8 mouse cellular contexts compared by ENCODE assay signal in genomic region chr8:84236998-84237473, GRCm38 (mm10). TPM values are rescaled to one million over a fixed set of nuclear protein-coding genes. Genes with fewer than 3 reads are reported as not detected.
DNase-seq lines count a peak whose midpoint lies in the region; ATAC-seq lines count a peak whose summit lies in the region.

Gene Zswim4, minus strand, starts transcription at chr8:84237055.

- H3K4me3 ChIP-seq in hindbrain, embryonic 11.5 days (ENCODE audit: low read depth, low read length), result peak within 1 kb of the TSS; percentile 97

- under 1% methylated on average over 35 of the region's 35 CpGs for WGBS in hindbrain, embryonic 11.5 days

- peak within 1 kb of the TSS; percentile 79 for H3K27ac ChIP-seq in hindbrain, embryonic 11.5 days (ENCODE audit: low read depth, low read length)

- peaks cover 2% of the 10 kb centered on the region; the same call in 1 of the 2 replicates for H3K36me3 ChIP-seq in hindbrain, embryonic 11.5 days (ENCODE audit: control insufficient read depth, insufficient read depth, low read length)

- no peaks in the 10 kb centered on the region for H3K9me3 ChIP-seq in hindbrain, embryonic 11.5 days (ENCODE audit: control insufficient read depth, low read length)

- peak; percentile 100 for DNase-seq in Muller cell, postnatal 12 days (ENCODE audit: inconsistent ontology term)
- peak; percentile 99 for DNase-seq in cerebellum, adult 9-11 months
- DNase-seq in frontal cortex, adult 2 months (ENCODE audit: extremely low spot score in 1 of 2, low spot score in 1 of 2), result peak; percentile 99 to 100
- DNase-seq in hindbrain, embryonic 11.5 days (ENCODE audit: low spot score), result peak; percentile 99
- DNase-seq in layer of hippocampus, postnatal 10 days (ENCODE audit: low spot score in 2 of 2), result peak; percentile 99
- DNase-seq in lung, postnatal 10 days, result peak; percentile 99
- peak; percentile 97 for DNase-seq in ovary, postnatal 36 days (ENCODE audit: low spot score)
- DNase-seq in thymus, postnatal 25 days, result peak; percentile 98

- ATAC-seq in hindbrain, embryonic 11.5 days (ENCODE audit: low FRiP score), result peak; percentile 99

- H3K27me3 ChIP-seq in hindbrain, embryonic 11.5 days (ENCODE audit: control insufficient read depth, insufficient read depth, low read length), result no peaks in the 10 kb centered on the region

- peak within 1 kb of the TSS; percentile 89 for H3K4me2 ChIP-seq in hindbrain, embryonic 11.5 days (replicated peaks; ENCODE audit: low read depth, low read length)

- peak within 1 kb of the TSS; percentile 97 for H3K9ac ChIP-seq in hindbrain, embryonic 11.5 days (ENCODE audit: low read depth, low read length)

- peaks cover 2% of the 10 kb centered on the region for H3K4me1 ChIP-seq in hindbrain, embryonic 11.5 days (replicated peaks; ENCODE audit: control insufficient read depth, insufficient read depth, low read length)

RNA-seq across cellular contexts. Expression of gene Zswim4, which starts in this region (rescaled TPM):
- 13.7 TPM in 2 replicates for polyA plus RNA-seq in frontal cortex, adult 2 months (2012; rRNA removed)
- 22.5 and 26.1 TPM in 2 replicates for polyA plus RNA-seq in hindbrain, embryonic 11.5 days (2014; fragmentation: Nextera tagmentation; extraction: Ambion mirVana)
- total RNA-seq in layer of hippocampus, postnatal 10 days (2021), result 10 to 100 TPM; 18.0 to 18.3 TPM

Comparison
In these comparisons a context has a peak if more than half of its experiments do, and no peak if none do; other contexts are left out.
1. Peak in every context shown above with its lines: DNase-seq, ATAC-seq, H3K4me3 ChIP-seq and H3K27ac ChIP-seq.